Mouse (Mus musculus): ENCODE measurements around the gene Ugt1a6b.

GRCm38 (mm10) chr1:88268070-88268469 lies 165.0 kb downstream of the Ugt1a6b start:
- TF ChIP-seq CTCF (IDR thresholded peaks at IDR 0.05; ENCODE audit: insufficient read depth, low read length) (no peak), POLR2A (IDR thresholded peaks at IDR 0.05; ENCODE audit: borderline replicate concordance, extremely low read depth, low read depth, low read length) (no peak)
